Mouse (Mus musculus) forebrain, embryonic 15.5 days (tissue): ENCODE data around the gene Gucy2c. TPM values are rescaled to one million over a fixed set of nuclear protein-coding genes. Genes with fewer than 3 reads are reported as not detected.

ENCODE experiments used
- ATAC-seq: fragments of 200-750 bp; cut with Nextera tagmentation; replicated peaks from 2 replicates; pipeline ENCODE4 v1.8.0; 2017; ENCODE audit warnings: mild to moderate bottlenecking, moderate TSS enrichment, moderate library complexity
- H3K27ac ChIP-seq: fragments of 300-500 bp; sonication (generic); replicated peaks from 2 replicates; pipeline ENCODE4 v1.5.1; 2015; ENCODE audit warnings: mild to moderate bottlenecking, inconsistent platforms
- H3K27me3 ChIP-seq: fragments of 300-500 bp; sonication (generic); 2 replicates; pipeline ENCODE4 v1.6.1; 2015; ENCODE audit warnings: inconsistent platforms
- H3K36me3 ChIP-seq: fragments of 300-500 bp; sonication (generic); 2 replicates; pipeline ENCODE4 v1.6.1; 2015; ENCODE audit warnings: mild to moderate bottlenecking, inconsistent platforms
- H3K4me1 ChIP-seq: fragments of 300-500 bp; sonication (generic); 2 replicates; pipeline ENCODE4 v1.6.1; 2015; ENCODE audit warnings: inconsistent platforms
- H3K4me2 ChIP-seq: fragments of 300-500 bp; sonication (generic); replicated peaks from 2 replicates; pipeline ENCODE4 v1.6.1; 2015; ENCODE audit warnings: mild to moderate bottlenecking, inconsistent platforms
- H3K4me3 ChIP-seq: fragments of 300-500 bp; sonication (generic); 2 replicates; pipeline ENCODE4 v1.5.1; 2015; ENCODE audit warnings: mild to moderate bottlenecking, inconsistent platforms
- H3K9ac ChIP-seq: fragments of 300-500 bp; sonication (generic); replicated peaks from 2 replicates; pipeline ENCODE4 v1.6.1; 2015; ENCODE audit warnings: mild to moderate bottlenecking, inconsistent platforms
- H3K9me3 ChIP-seq: fragments of 300-500 bp; sonication (generic); 2 replicates; pipeline ENCODE4 v1.6.1; 2016; ENCODE audit warnings: inconsistent platforms
- WGBS: fragments of 180-500 bp; shearing (Covaris S2); methylation state at CpG from one replicate; pipeline ENCODE4 v1.1.7; 2015; ENCODE audit warnings: mixed read lengths; 5-methylcytosine and 5-hydroxymethylcytosine counted together
- polyA plus RNA-seq: library from polyadenylated mRNA; unstranded; fragments of >200 nt; fragmentation: Nextera tagmentation; extraction: Ambion mirVana; gene quantifications from 2 replicates; pipeline ENCODE4 v1.2.1, GENCODE M21; 2015

The Gucy2c gene
- polyA plus RNA-seq, 1 experiment from 2014 or later = 0.05 TPM

GRCm38 (mm10) chr6:136679381-136679780, 102.2 kb downstream of the Gucy2c start:
- Histone ChIP-seq H3K27ac (no peak overlapping the region), H3K9me3 (no peaks in the 10 kb centered on the region), H3K27me3 (no peaks in the 10 kb centered on the region), H3K4me2 (no peak overlapping the region), H3K4me3 (no peak overlapping the region), H3K9ac (no peak overlapping the region), H3K4me1 (no peaks in the 10 kb centered on the region), H3K36me3 (no peaks in the 10 kb centered on the region)
- ATAC-seq = no peak
- 28% methylated on average over 2 of the region's 2 CpGs for WGBS

GRCm38 (mm10) chr6:136674935-136675334, 106.6 kb downstream of the Gucy2c start:
- ATAC-seq = no peak
- Histone ChIP-seq H3K9ac (no peak overlapping the region), H3K27ac (no peak overlapping the region), H3K4me2 (no peak overlapping the region), H3K27me3 (no peaks in the 10 kb centered on the region), H3K36me3 (no peaks in the 10 kb centered on the region), H3K4me3 (no peak overlapping the region), H3K9me3 (no peaks in the 10 kb centered on the region), H3K4me1 (no peaks in the 10 kb centered on the region)
- 92% methylated on average over 6 of the region's 6 CpGs for WGBS

GRCm38 (mm10) chr6:136672467-136672866, 109.1 kb downstream of the Gucy2c start:
- H3K4me3 ChIP-seq = no peak overlapping the region
- WGBS = 71% methylated on average over 7 of the region's 7 CpGs
- H3K36me3 ChIP-seq = no peaks in the 10 kb centered on the region
- H3K9me3 ChIP-seq = no peaks in the 10 kb centered on the region
- H3K4me2 ChIP-seq = no peak overlapping the region
- H3K9ac ChIP-seq = no peak overlapping the region
- H3K4me1 ChIP-seq = no peaks in the 10 kb centered on the region
- ATAC-seq = no peak
- no peak overlapping the region for H3K27ac ChIP-seq
- no peaks in the 10 kb centered on the region for H3K27me3 ChIP-seq

GRCm38 (mm10) chr6:136669274-136669673, 112.3 kb downstream of the Gucy2c start:
- H3K9ac ChIP-seq = no peak overlapping the region
- H3K27ac ChIP-seq = no peak overlapping the region
- WGBS = 44% methylated on average over 5 of the region's 5 CpGs
- H3K4me1 ChIP-seq = no peaks in the 10 kb centered on the region
- no peak for ATAC-seq
- H3K36me3 ChIP-seq = no peaks in the 10 kb centered on the region
- H3K27me3 ChIP-seq = no peaks in the 10 kb centered on the region
- no peak overlapping the region for H3K4me3 ChIP-seq
- no peaks in the 10 kb centered on the region for H3K9me3 ChIP-seq
- H3K4me2 ChIP-seq = no peak overlapping the region

- no peaks in the 10 kb centered on the region for H3K27me3 ChIP-seq
- H3K4me2 ChIP-seq = no peak overlapping the region
- no peaks in the 10 kb centered on the region for H3K4me1 ChIP-seq
- 63% methylated on average over 14 of the region's 14 CpGs for WGBS
- no peaks in the 10 kb centered on the region for H3K9me3 ChIP-seq
- H3K9ac ChIP-seq = no peak overlapping the region
- H3K27ac ChIP-seq = no peak overlapping the region
- no peak overlapping the region for H3K4me3 ChIP-seq
- no peaks in the 10 kb centered on the region for H3K36me3 ChIP-seq
- no peak for ATAC-seq
These were observed 113.1 kb downstream of the Gucy2c start for GRCm38 (mm10) chr6:136668266-136668986.

GRCm38 (mm10) chr6:136662063-136662462, 119.5 kb downstream of the Gucy2c start:
- Histone ChIP-seq H3K27me3 (peaks cover 17% of the 10 kb centered on the region), H3K9ac (no peak overlapping the region), H3K27ac (no peak overlapping the region), H3K4me2 (no peak overlapping the region; the same call in 1 of the 2 replicates), H3K4me1 (peaks cover 8% of the 10 kb centered on the region), H3K9me3 (no peaks in the 10 kb centered on the region), H3K4me3 (no peak overlapping the region), H3K36me3 (no peaks in the 10 kb centered on the region)
- WGBS = 29% methylated on average over 11 of the region's 11 CpGs
- ATAC-seq = no peak

GRCm38 (mm10) chr6:136661706-136662016, 119.9 kb downstream of the Gucy2c start, which contains the start of gene Plbd1:
Gene Plbd1 (minus strand): TSS chr6:136661928.
- H3K4me1 ChIP-seq = peaks cover 8% of the 10 kb centered on the region
- no peak for ATAC-seq
- peak within 1 kb of the TSS; percentile 29 for H3K4me3 ChIP-seq
- H3K27ac ChIP-seq = no peak within 1 kb of the TSS
- H3K9me3 ChIP-seq = no peaks in the 10 kb centered on the region
- H3K36me3 ChIP-seq = no peaks in the 10 kb centered on the region
- peak within 1 kb of the TSS; percentile 44 for H3K4me2 ChIP-seq
- WGBS = 3% methylated on average over 19 of the region's 19 CpGs
- H3K27me3 ChIP-seq = peaks cover 17% of the 10 kb centered on the region
- no peak within 1 kb of the TSS for H3K9ac ChIP-seq

- H3K27me3 ChIP-seq = peaks cover 17% of the 10 kb centered on the region
- H3K9me3 ChIP-seq = no peaks in the 10 kb centered on the region
- ATAC-seq = no peak
- peak overlapping the region; percentile 44 for H3K4me2 ChIP-seq
- no peak overlapping the region for H3K9ac ChIP-seq
- H3K27ac ChIP-seq = no peak overlapping the region
- H3K4me1 ChIP-seq = peaks cover 8% of the 10 kb centered on the region
- H3K36me3 ChIP-seq = no peaks in the 10 kb centered on the region
- WGBS = 14% methylated on average over 34 of the region's 34 CpGs
- H3K4me3 ChIP-seq = peak overlapping the region; percentile 29
These were observed 120.5 kb downstream of the Gucy2c start for GRCm38 (mm10) chr6:136660831-136661705.

- Histone ChIP-seq H3K4me1 (peaks cover 8% of the 10 kb centered on the region), H3K4me2 (no peak overlapping the region), H3K27me3 (peaks cover 17% of the 10 kb centered on the region), H3K36me3 (no peaks in the 10 kb centered on the region), H3K27ac (no peak overlapping the region), H3K4me3 (no peak overlapping the region), H3K9me3 (no peaks in the 10 kb centered on the region), H3K9ac (no peak overlapping the region)
- WGBS = 90% methylated on average over 9 of the region's 9 CpGs
- no peak for ATAC-seq
These were observed 122.3 kb downstream of the Gucy2c start for GRCm38 (mm10) chr6:136659226-136659625.

- peaks cover 8% of the 10 kb centered on the region for H3K4me1 ChIP-seq
- no peak overlapping the region for H3K4me3 ChIP-seq
- H3K9ac ChIP-seq = no peak overlapping the region
- H3K4me2 ChIP-seq = no peak overlapping the region
- no peak for ATAC-seq
- 90% methylated on average over 4 of the region's 4 CpGs for WGBS
- H3K36me3 ChIP-seq = no peaks in the 10 kb centered on the region
- no peak overlapping the region for H3K27ac ChIP-seq
- no peaks in the 10 kb centered on the region for H3K9me3 ChIP-seq
- peaks cover 17% of the 10 kb centered on the region for H3K27me3 ChIP-seq
These were observed 123.3 kb downstream of the Gucy2c start for GRCm38 (mm10) chr6:136658303-136658702.

- Histone ChIP-seq H3K9ac (no peak overlapping the region), H3K9me3 (no peaks in the 10 kb centered on the region), H3K4me3 (no peak overlapping the region), H3K4me2 (no peak overlapping the region), H3K4me1 (no peaks in the 10 kb centered on the region), H3K27ac (no peak overlapping the region), H3K36me3 (no peaks in the 10 kb centered on the region), H3K27me3 (peaks cover 2% of the 10 kb centered on the region; the same call in 1 of the 2 replicates)
- ATAC-seq = no peak
- WGBS = 79% methylated on average over 11 of the region's 11 CpGs
These were observed 125.8 kb downstream of the Gucy2c start for GRCm38 (mm10) chr6:136655786-136656185.

GRCm38 (mm10) chr6:136654470-136654869, 127.1 kb downstream of the Gucy2c start:
- no peaks in the 10 kb centered on the region for H3K4me1 ChIP-seq
- no peaks in the 10 kb centered on the region for H3K9me3 ChIP-seq
- H3K4me3 ChIP-seq = no peak overlapping the region
- no peak overlapping the region for H3K27ac ChIP-seq
- ATAC-seq = no peak
- no peaks in the 10 kb centered on the region for H3K36me3 ChIP-seq
- H3K9ac ChIP-seq = no peak overlapping the region
- H3K4me2 ChIP-seq = no peak overlapping the region
- WGBS = 94% methylated on average over 20 of the region's 20 CpGs
- H3K27me3 ChIP-seq = no peaks in the 10 kb centered on the region
